Mouse (Mus musculus): ENCODE results near the gene Wrap53. TPM values are rescaled to one million over a fixed set of nuclear protein-coding genes. Genes with fewer than 3 reads are reported as not detected.
A peak's percentile ranks its signal among the peaks of the same experiment; 100 is the strongest.

The Wrap53 gene
- polyA plus RNA-seq, 1 experiment from 2014 or later = 50.7 TPM

DNA sequence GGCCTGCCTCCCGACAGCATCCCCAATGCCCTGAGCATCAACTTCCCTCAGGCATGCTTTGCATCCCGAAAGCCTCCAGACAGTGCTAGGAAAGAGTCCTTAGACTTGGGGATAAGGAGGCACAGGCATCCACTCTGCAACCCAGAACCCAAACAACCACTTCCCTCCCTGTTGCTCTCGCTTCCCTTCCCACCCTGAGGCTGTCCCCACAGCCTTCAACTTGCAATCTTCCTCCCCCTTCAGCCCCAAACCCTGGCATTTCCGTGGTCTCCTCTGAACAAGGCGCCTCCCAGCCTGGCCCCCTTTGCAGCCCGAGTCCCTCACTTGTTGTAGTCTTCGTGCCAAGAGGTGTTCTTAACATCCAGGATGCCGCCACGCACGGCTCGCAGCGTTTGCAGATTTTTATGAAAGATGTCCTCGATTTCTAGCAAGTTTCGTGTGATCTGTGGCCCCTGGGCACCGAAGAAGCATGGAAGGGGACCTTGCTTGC is 63.9 kb downstream of the Wrap53 start:
- 0 out of 2 replicates have a peak, but pooled peaks cover 7% of the 10 kb centered on the region for H3K27me3 ChIP-seq (ENCODE audit: low read depth, poor library complexity, severe bottlenecking)
- peak overlapping the region; percentile 23; the same call in 1 of the 2 replicates for H3K27ac ChIP-seq (replicated peaks)
- no peak for DNase-seq (ENCODE audit: low spot score)
- peaks cover 8% of the 10 kb centered on the region; the same call in 1 of the 2 replicates for H3K4me1 ChIP-seq
- no peaks in the 10 kb centered on the region for H3K9me3 ChIP-seq (replicated peaks)
- no peaks in the 10 kb centered on the region for H3K36me3 ChIP-seq
- 72% methylated on average over 15 of the region's 15 CpGs for WGBS
- no peak overlapping the region for H3K4me3 ChIP-seq

DNA sequence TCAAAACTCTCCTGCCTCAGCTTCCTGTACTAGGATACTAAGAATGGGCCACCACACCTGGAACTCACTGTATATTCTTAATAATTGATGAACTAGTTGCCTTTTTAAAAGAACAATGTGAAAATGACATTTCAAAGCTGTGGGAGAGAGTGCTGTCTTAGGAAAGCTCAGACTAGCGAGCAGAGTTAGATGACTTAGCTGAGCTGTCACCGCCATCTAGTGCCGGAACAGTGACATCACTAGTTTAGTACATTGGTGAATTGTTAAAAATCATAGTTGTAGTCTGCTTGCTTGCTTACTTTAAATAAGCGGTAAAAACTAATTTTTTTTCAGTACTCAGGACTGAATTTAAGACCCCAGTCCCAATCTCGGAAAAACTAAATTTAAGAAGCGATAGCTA is 66.2 kb downstream of the Wrap53 start:
- no peaks in the 10 kb centered on the region for H3K36me3 ChIP-seq
- peak; percentile 54 for DNase-seq (ENCODE audit: low spot score)
- no peak overlapping the region for H3K27ac ChIP-seq (replicated peaks)
- H3K4me3 ChIP-seq = no peak overlapping the region
- 0 out of 2 replicates have a peak, but pooled peaks cover 7% of the 10 kb centered on the region for H3K27me3 ChIP-seq (ENCODE audit: low read depth, poor library complexity, severe bottlenecking)
- H3K9me3 ChIP-seq (replicated peaks) = no peaks in the 10 kb centered on the region
- no peaks in the 10 kb centered on the region for H3K4me1 ChIP-seq
- 11% methylated on average over 6 of the region's 6 CpGs for WGBS

Other genes with a start within 250 kb of the Wrap53 start
- gene Rnf227, start 239.8 kb downstream of the Wrap53 start, polyA plus RNA-seq (2016; fragmentation: Nextera tagmentation; extraction: Ambion mirVana) = 18.1 and 24.6 TPM in 2 replicates
- 41.7 and 50.6 TPM in 2 replicates for gene Chd3, start 210.8 kb downstream of the Wrap53 start, polyA plus RNA-seq (2016; fragmentation: Nextera tagmentation; extraction: Ambion mirVana)
- 145 and 146 TPM in 2 replicates for gene Naa38, start 184.8 kb downstream of the Wrap53 start, polyA plus RNA-seq (2016; fragmentation: Nextera tagmentation; extraction: Ambion mirVana)
- 50.4 and 57.3 TPM in 2 replicates for gene Cyb5d1, start 184.6 kb downstream of the Wrap53 start, polyA plus RNA-seq (2016; fragmentation: Nextera tagmentation; extraction: Ambion mirVana)
- gene Tmem88, start 182.0 kb downstream of the Wrap53 start, polyA plus RNA-seq (2016; fragmentation: Nextera tagmentation; extraction: Ambion mirVana) = 16.9 and 21.4 TPM in 2 replicates
- 31.8 and 37.1 TPM in 2 replicates for gene Kdm6b, start 166.6 kb downstream of the Wrap53 start, polyA plus RNA-seq (2016; fragmentation: Nextera tagmentation; extraction: Ambion mirVana)
- 1.2 and 1.9 TPM in 2 replicates for gene Dnah2, start 31.1 kb downstream of the Wrap53 start, polyA plus RNA-seq (2016; fragmentation: Nextera tagmentation; extraction: Ambion mirVana)
- gene Efnb3, start 20.1 kb downstream of the Wrap53 start, polyA plus RNA-seq (2016; fragmentation: Nextera tagmentation; extraction: Ambion mirVana) = 48.8 and 53.9 TPM in 2 replicates
- 148 and 166 TPM in 2 replicates for gene Trp53, start 104 bp upstream of the Wrap53 start, polyA plus RNA-seq (2016; fragmentation: Nextera tagmentation; extraction: Ambion mirVana)
- gene Atp1b2, start 25.7 kb upstream of the Wrap53 start, polyA plus RNA-seq (2016; fragmentation: Nextera tagmentation; extraction: Ambion mirVana) = 6.0 and 8.6 TPM in 2 replicates
- gene Shbg, start 37.6 kb upstream of the Wrap53 start, polyA plus RNA-seq (2016; fragmentation: Nextera tagmentation; extraction: Ambion mirVana) = not detected in 2 replicates
- gene Sat2, start 41.8 kb upstream of the Wrap53 start, polyA plus RNA-seq (2016; fragmentation: Nextera tagmentation; extraction: Ambion mirVana) = 16.1 and 20.6 TPM in 2 replicates
- gene Fxr2, start 52.7 kb upstream of the Wrap53 start, polyA plus RNA-seq (2016; fragmentation: Nextera tagmentation; extraction: Ambion mirVana) = 36.2 and 39.1 TPM in 2 replicates
- 0.16 TPM in 1 of 2 replicates, not detected in the other for gene Sox15, start 75.1 kb upstream of the Wrap53 start, polyA plus RNA-seq (2016; fragmentation: Nextera tagmentation; extraction: Ambion mirVana)
- 85.1 and 86.2 TPM in 2 replicates for gene Mpdu1, start 82.4 kb upstream of the Wrap53 start, polyA plus RNA-seq (2016; fragmentation: Nextera tagmentation; extraction: Ambion mirVana)
- 7.0 and 7.4 TPM in 2 replicates for gene Cd68, start 85.9 kb upstream of the Wrap53 start, polyA plus RNA-seq (2016; fragmentation: Nextera tagmentation; extraction: Ambion mirVana)
- 710 and 716 TPM in 2 replicates for gene Eif4a1, start 92.2 kb upstream of the Wrap53 start, polyA plus RNA-seq (2016; fragmentation: Nextera tagmentation; extraction: Ambion mirVana)
- 112 and 114 TPM in 2 replicates for gene Senp3, start 101.8 kb upstream of the Wrap53 start, polyA plus RNA-seq (2016; fragmentation: Nextera tagmentation; extraction: Ambion mirVana)
- gene Tnfsf13, start 105.5 kb upstream of the Wrap53 start, polyA plus RNA-seq (2016; fragmentation: Nextera tagmentation; extraction: Ambion mirVana) = 0.11 and 0.30 TPM in 2 replicates
- gene Tnfsf12, start 115.6 kb upstream of the Wrap53 start, polyA plus RNA-seq (2016; fragmentation: Nextera tagmentation; extraction: Ambion mirVana) = 1.2 and 1.4 TPM in 2 replicates
- 1.0 and 1.3 TPM in 2 replicates for gene Tnfsfm13, start 115.8 kb upstream of the Wrap53 start, polyA plus RNA-seq (2016; fragmentation: Nextera tagmentation; extraction: Ambion mirVana)
- 25.6 and 32.2 TPM in 2 replicates for gene Polr2a, start 178.4 kb upstream of the Wrap53 start, polyA plus RNA-seq (2016; fragmentation: Nextera tagmentation; extraction: Ambion mirVana)
- gene Slc35g3, start 181.7 kb upstream of the Wrap53 start, polyA plus RNA-seq (2016; fragmentation: Nextera tagmentation; extraction: Ambion mirVana) = 0.09 TPM in 1 of 2 replicates, not detected in the other
- 0.64 and 0.91 TPM in 2 replicates for gene Zbtb4, start 185.7 kb upstream of the Wrap53 start, polyA plus RNA-seq (2016; fragmentation: Nextera tagmentation; extraction: Ambion mirVana)
- gene Chrnb1, start 215.7 kb upstream of the Wrap53 start, polyA plus RNA-seq (2016; fragmentation: Nextera tagmentation; extraction: Ambion mirVana) = 1.1 TPM in 2 replicates
- gene Fgf11, start 221.6 kb upstream of the Wrap53 start, polyA plus RNA-seq (2016; fragmentation: Nextera tagmentation; extraction: Ambion mirVana) = 1.0 and 1.4 TPM in 2 replicates
- gene Tmem102, start 225.4 kb upstream of the Wrap53 start, polyA plus RNA-seq (2016; fragmentation: Nextera tagmentation; extraction: Ambion mirVana) = 0.90 and 0.99 TPM in 2 replicates
- not detected in 2 replicates for gene Gm39566, start 235.0 kb upstream of the Wrap53 start, polyA plus RNA-seq (2016; fragmentation: Nextera tagmentation; extraction: Ambion mirVana)
- not detected in 2 replicates for gene Spem2, start 238.2 kb upstream of the Wrap53 start, polyA plus RNA-seq (2016; fragmentation: Nextera tagmentation; extraction: Ambion mirVana)
- gene Spem1, start 241.9 kb upstream of the Wrap53 start, polyA plus RNA-seq (2016; fragmentation: Nextera tagmentation; extraction: Ambion mirVana) = 0.12 and 0.19 TPM in 2 replicates